Mouse (Mus musculus): ENCODE results near the gene Itpk1. TPM values are rescaled to one million over a fixed set of nuclear protein-coding genes. Genes with fewer than 3 reads are reported as not detected.
A peak's percentile ranks its signal among the peaks of the same experiment; 100 is the strongest.

Itpk1 gene
- polyA plus RNA-seq, 1 experiment = 4.5 TPM

DNA sequence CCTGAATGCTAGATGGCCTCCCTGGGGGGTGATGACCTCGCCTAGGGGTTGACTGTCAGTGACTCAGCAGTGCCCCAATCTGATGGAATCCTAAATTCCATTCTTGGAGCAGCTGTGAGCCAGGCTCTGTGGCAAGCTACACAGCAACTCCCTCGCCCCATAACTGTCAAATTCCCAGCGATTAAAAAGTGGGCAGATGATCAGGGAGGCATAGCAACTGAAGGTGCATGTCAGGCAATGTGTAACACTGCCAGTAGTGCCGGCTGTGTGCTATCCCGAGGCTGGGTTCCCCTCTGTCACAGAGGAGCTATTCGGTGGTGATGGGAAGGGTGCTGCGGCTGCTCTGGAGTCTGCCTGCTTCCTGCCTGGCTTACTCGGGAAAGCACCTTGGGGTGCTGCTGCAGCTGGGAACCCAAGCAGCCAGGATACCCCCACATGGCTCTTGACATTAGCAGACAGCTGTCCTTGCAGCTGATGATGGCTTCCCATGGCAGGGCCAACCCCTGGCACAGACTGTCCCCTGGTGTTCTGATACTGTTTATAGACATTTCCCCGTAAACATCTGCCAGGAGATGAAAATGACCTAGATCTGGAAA is 118.3 kb downstream of the Itpk1 start:
- TF ChIP-seq MAX (IDR thresholded peaks at IDR 0.05) (no peak), MYOG (IDR thresholded peaks at IDR 0.05; ENCODE audit: control insufficient read depth, extremely low read depth, insufficient read length) (no peak), CTCF (IDR thresholded peaks at IDR 0.05; ENCODE audit: control insufficient read depth, insufficient read depth, insufficient read length) (no peak), CEBPB (IDR thresholded peaks at IDR 0.05; ENCODE audit: low read depth) (no peak), MYOD1 (IDR thresholded peaks at IDR 0.05; ENCODE audit: control insufficient read depth, insufficient read length, low read depth) (no peak), FOSL1 (IDR thresholded peaks at IDR 0.05; ENCODE audit: insufficient read depth, low read length, poor library complexity, severe bottlenecking) (no peak), USF1 (IDR thresholded peaks at IDR 0.05; ENCODE audit: low read depth) (no peak)
- no peaks in the 10 kb centered on the region for H3K79me2 ChIP-seq (ENCODE audit: control insufficient read depth, insufficient read depth)

DNA sequence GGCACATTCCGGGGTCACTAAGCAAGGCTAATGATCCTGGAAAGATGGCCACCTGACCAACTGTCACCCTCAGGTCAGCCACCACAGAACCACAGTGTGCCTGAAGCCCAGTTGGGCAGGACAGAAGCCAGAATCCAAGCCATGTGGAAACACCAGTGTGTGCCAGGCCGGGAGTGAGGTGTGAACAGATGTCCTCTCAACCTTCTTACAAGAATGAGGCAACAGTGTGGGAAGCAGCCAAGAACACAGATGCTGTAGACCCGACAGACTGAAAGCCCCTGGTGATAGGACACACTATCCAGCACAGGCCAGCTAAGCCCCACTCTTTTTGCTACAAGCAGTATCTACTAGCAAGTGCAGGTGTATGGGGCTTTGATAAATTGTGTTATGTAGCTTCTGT is 119.3 kb downstream of the Itpk1 start:
- no peak for TF ChIP-seq FOSL1 (IDR thresholded peaks at IDR 0.05; ENCODE audit: insufficient read depth, low read length, poor library complexity, severe bottlenecking)
- no peak for TF ChIP-seq USF1 (IDR thresholded peaks at IDR 0.05; ENCODE audit: low read depth)
- TF ChIP-seq MAX (IDR thresholded peaks at IDR 0.05) = no peak
- no peak for TF ChIP-seq CEBPB (IDR thresholded peaks at IDR 0.05; ENCODE audit: low read depth)
- no peak for TF ChIP-seq MYOG (IDR thresholded peaks at IDR 0.05; ENCODE audit: control insufficient read depth, extremely low read depth, insufficient read length)
- no peak for TF ChIP-seq CTCF (IDR thresholded peaks at IDR 0.05; ENCODE audit: control insufficient read depth, insufficient read depth, insufficient read length)
- no peak for TF ChIP-seq MYOD1 (IDR thresholded peaks at IDR 0.05; ENCODE audit: control insufficient read depth, insufficient read length, low read depth)
- no peaks in the 10 kb centered on the region for H3K79me2 ChIP-seq (ENCODE audit: control insufficient read depth, insufficient read depth)
- no peaks in the 10 kb centered on the region for H3K36me3 ChIP-seq (ENCODE audit: control insufficient read depth, insufficient read depth)
- H3K27me3 ChIP-seq (ENCODE audit: control insufficient read depth, insufficient read depth, insufficient read length) = no peaks in the 10 kb centered on the region
- no peaks in the 10 kb centered on the region for H3K79me3 ChIP-seq (ENCODE audit: low read depth)
- no peak overlapping the region for H3ac ChIP-seq (ENCODE audit: control insufficient read depth, insufficient read length, low read depth)
- no peak overlapping the region for H3K4me3 ChIP-seq (ENCODE audit: insufficient read depth, poor library complexity, severe bottlenecking)

More for the DNA sequence above, 118.3 kb downstream of the Itpk1 start:
- Histone ChIP-seq H3K27me3 (ENCODE audit: control insufficient read depth, insufficient read depth, insufficient read length) (no peaks in the 10 kb centered on the region), H3K4me3 (ENCODE audit: insufficient read depth, poor library complexity, severe bottlenecking) (no peak overlapping the region), H3ac (ENCODE audit: control insufficient read depth, insufficient read length, low read depth) (no peak overlapping the region), H3K36me3 (ENCODE audit: control insufficient read depth, insufficient read depth) (no peaks in the 10 kb centered on the region), H3K79me3 (ENCODE audit: low read depth) (no peaks in the 10 kb centered on the region)

DNA sequence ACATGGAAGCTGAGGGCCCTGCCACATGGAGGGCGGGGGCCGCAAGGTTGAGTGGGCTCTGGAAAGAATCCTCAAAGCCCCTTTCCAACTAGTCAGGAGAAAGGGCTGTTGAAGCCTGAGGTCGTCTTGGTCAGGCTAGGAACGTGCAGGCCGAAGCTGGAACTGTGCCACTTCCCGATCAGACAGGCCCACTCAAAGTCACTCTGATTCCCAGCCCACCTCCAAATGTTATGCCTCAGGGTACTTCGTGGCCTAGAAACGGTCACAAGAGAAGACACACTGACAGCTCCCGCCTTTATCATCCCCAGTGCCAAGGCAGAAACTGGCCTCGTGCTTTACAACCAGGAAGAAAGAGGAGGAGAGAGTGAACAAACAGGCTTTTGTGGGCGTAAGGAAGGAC is 122.3 kb downstream of the Itpk1 start:
- Histone ChIP-seq H3K36me3 (ENCODE audit: control insufficient read depth, insufficient read depth) (no peaks in the 10 kb centered on the region), H3K27me3 (ENCODE audit: control insufficient read depth, insufficient read depth, insufficient read length) (no peaks in the 10 kb centered on the region), H3ac (ENCODE audit: control insufficient read depth, insufficient read length, low read depth) (no peak overlapping the region), H3K79me2 (ENCODE audit: control insufficient read depth, insufficient read depth) (no peaks in the 10 kb centered on the region), H3K79me3 (ENCODE audit: low read depth) (no peaks in the 10 kb centered on the region), H3K4me3 (ENCODE audit: insufficient read depth, poor library complexity, severe bottlenecking) (no peak overlapping the region)
- TF ChIP-seq FOSL1 (IDR thresholded peaks at IDR 0.05; ENCODE audit: insufficient read depth, low read length, poor library complexity, severe bottlenecking) (no peak), MYOD1 (IDR thresholded peaks at IDR 0.05; ENCODE audit: control insufficient read depth, insufficient read length, low read depth) (no peak), MAX (IDR thresholded peaks at IDR 0.05) (no peak), CEBPB (IDR thresholded peaks at IDR 0.05; ENCODE audit: low read depth) (no peak), CTCF (IDR thresholded peaks at IDR 0.05; ENCODE audit: control insufficient read depth, insufficient read depth, insufficient read length) (no peak), MYOG (IDR thresholded peaks at IDR 0.05; ENCODE audit: control insufficient read depth, extremely low read depth, insufficient read length) (no peak)

DNA sequence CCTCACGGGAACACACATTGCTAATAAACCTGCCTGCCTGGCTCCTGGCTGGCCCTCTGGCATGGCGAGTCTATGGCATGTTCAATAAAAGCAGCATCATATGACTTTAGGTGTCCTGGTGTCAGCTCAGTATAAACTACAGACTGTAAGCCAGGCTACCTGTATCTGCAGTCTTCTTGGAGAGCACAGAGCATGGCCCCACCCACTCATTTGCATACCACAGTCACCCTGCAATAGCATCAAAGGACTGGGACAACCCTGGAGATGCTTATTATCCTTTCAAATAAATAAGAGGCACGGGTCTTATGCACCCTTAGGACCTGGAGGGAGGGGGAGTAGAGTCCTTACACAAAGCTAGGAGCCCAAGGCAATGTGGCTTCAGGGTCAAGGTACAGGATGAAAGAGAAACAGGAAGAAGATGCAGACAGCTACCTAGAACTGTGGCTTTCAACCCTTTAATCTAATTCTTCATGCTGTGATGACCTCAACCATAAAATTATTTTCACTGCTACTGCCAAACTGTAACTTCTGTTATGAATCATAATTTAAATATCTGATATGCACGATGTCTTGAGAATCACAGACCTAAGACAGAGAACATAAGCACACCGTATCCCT is 123.0 kb downstream of the Itpk1 start:
- TF ChIP-seq MYOG (IDR thresholded peaks at IDR 0.05; ENCODE audit: control insufficient read depth, extremely low read depth, insufficient read length) (no peak), MAX (IDR thresholded peaks at IDR 0.05) (no peak), FOSL1 (IDR thresholded peaks at IDR 0.05; ENCODE audit: insufficient read depth, low read length, poor library complexity, severe bottlenecking) (no peak), MYOD1 (IDR thresholded peaks at IDR 0.05; ENCODE audit: control insufficient read depth, insufficient read length, low read depth) (no peak), CEBPB (IDR thresholded peaks at IDR 0.05; ENCODE audit: low read depth) (no peak), CTCF (IDR thresholded peaks at IDR 0.05; ENCODE audit: control insufficient read depth, insufficient read depth, insufficient read length) (no peak), USF1 (IDR thresholded peaks at IDR 0.05; ENCODE audit: low read depth) (no peak)

DNA sequence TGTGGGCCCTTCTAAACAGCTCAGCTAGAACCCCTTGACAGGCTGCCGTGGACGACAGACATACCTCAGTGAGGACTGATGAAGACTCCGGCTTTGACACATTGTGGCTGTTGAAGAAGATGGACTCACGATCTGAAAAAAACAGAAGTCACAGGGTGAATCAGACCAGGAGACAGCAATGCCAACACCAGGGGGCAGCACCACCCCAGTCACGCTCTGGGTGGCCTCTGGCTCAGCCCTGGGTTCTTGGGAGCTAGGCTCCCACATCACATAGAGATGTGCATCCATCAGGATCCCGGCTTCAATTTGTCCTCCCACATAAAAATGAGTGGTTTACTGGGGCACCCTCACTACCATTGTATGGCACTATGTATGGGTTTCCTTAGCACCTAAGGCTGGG is 125.7 kb downstream of the Itpk1 start:
- no peaks in the 10 kb centered on the region for H3K79me3 ChIP-seq (ENCODE audit: low read depth)
- H3K4me3 ChIP-seq (ENCODE audit: insufficient read depth, poor library complexity, severe bottlenecking) = no peak overlapping the region
- H3K79me2 ChIP-seq (ENCODE audit: control insufficient read depth, insufficient read depth) = no peaks in the 10 kb centered on the region
- no peaks in the 10 kb centered on the region for H3K36me3 ChIP-seq (ENCODE audit: control insufficient read depth, insufficient read depth)
- TF ChIP-seq CTCF (IDR thresholded peaks at IDR 0.05; ENCODE audit: control insufficient read depth, insufficient read depth, insufficient read length) (peak; percentile 72), FOSL1 (IDR thresholded peaks at IDR 0.05; ENCODE audit: insufficient read depth, low read length, poor library complexity, severe bottlenecking) (no peak), MAX (IDR thresholded peaks at IDR 0.05) (no peak)
- H3K27me3 ChIP-seq (ENCODE audit: control insufficient read depth, insufficient read depth, insufficient read length) = no peaks in the 10 kb centered on the region
- H3ac ChIP-seq (ENCODE audit: control insufficient read depth, insufficient read length, low read depth) = no peak overlapping the region

More for the DNA sequence above, 123.0 kb downstream of the Itpk1 start:
- Histone ChIP-seq H3K79me2 (ENCODE audit: control insufficient read depth, insufficient read depth) (no peaks in the 10 kb centered on the region), H3K79me3 (ENCODE audit: low read depth) (no peaks in the 10 kb centered on the region), H3K4me3 (ENCODE audit: insufficient read depth, poor library complexity, severe bottlenecking) (no peak overlapping the region), H3K27me3 (ENCODE audit: control insufficient read depth, insufficient read depth, insufficient read length) (no peaks in the 10 kb centered on the region), H3K36me3 (ENCODE audit: control insufficient read depth, insufficient read depth) (no peaks in the 10 kb centered on the region), H3ac (ENCODE audit: control insufficient read depth, insufficient read length, low read depth) (no peak overlapping the region)

Data from C2C12 (cell line).